Mouse (Mus musculus) stomach, embryonic 14.5 days (tissue): ENCODE measurements around the gene Pard6b. TPM values are rescaled to one million over a fixed set of nuclear protein-coding genes. Genes with fewer than 3 reads are reported as not detected.

Experiments used
- ATAC-seq: fragments of 200-750 bp; cut with Nextera tagmentation; 2 replicates; pipeline ENCODE4 v1.8.0; 2017; ENCODE audit warnings: low read depth, moderate TSS enrichment; ENCODE audit not compliant: insufficient number of reproducible peaks, insufficient read depth, low FRiP score
- H3K27ac ChIP-seq: fragments of 300-500 bp; sonication (generic); 2 replicates; pipeline ENCODE4 v1.5.1; 2014; ENCODE audit warnings: mild to moderate bottlenecking, low read length, moderate library complexity, mixed read lengths
- H3K27me3 ChIP-seq: fragments of 300-500 bp; sonication (generic); 2 replicates; pipeline ENCODE4 v1.6.1; 2014; ENCODE audit warnings: low read length, control low read depth, mixed read lengths; ENCODE audit not compliant: control insufficient read depth, insufficient read depth
- H3K36me3 ChIP-seq: fragments of 300-500 bp; sonication (generic); 2 replicates; pipeline ENCODE4 v1.6.1; 2014; ENCODE audit warnings: mild to moderate bottlenecking, control low read depth, low read length, moderate library complexity, mixed read lengths; ENCODE audit not compliant: control insufficient read depth, insufficient read depth
- H3K4me1 ChIP-seq: fragments of 300-500 bp; sonication (generic); 2 replicates; pipeline ENCODE4 v1.6.1; 2014; ENCODE audit warnings: low read length, control low read depth, mixed read lengths; ENCODE audit not compliant: control insufficient read depth, insufficient read depth
- H3K4me2 ChIP-seq: fragments of 300-500 bp; sonication (generic); replicated peaks from 2 replicates; pipeline ENCODE4 v1.6.1; 2014; ENCODE audit warnings: low read depth, low read length, control low read depth
- H3K4me3 ChIP-seq: fragments of 300-500 bp; sonication (generic); 2 replicates; pipeline ENCODE4 v1.5.1; 2014; ENCODE audit warnings: low read depth, low read length, control low read depth
- H3K9ac ChIP-seq: fragments of 300-500 bp; sonication (generic); replicated peaks from 2 replicates; pipeline ENCODE4 v1.6.1; 2014; ENCODE audit warnings: low read depth, mild to moderate bottlenecking, control low read depth, low read length, moderate library complexity, mixed read lengths
- H3K9me3 ChIP-seq: fragments of 300-500 bp; sonication (generic); 2 replicates; pipeline ENCODE4 v1.6.1; 2016; ENCODE audit warnings: low read depth, low read length, control low read depth; ENCODE audit not compliant: control insufficient read depth
- WGBS: fragments of 180-500 bp; shearing (Covaris S2); extraction: QIAGEN DNeasy Blood & Tissue Kit; methylation state at CpG from one replicate; pipeline ENCODE4 v1.1.7; 2014; 5-methylcytosine and 5-hydroxymethylcytosine counted together
- polyA plus RNA-seq: library from polyadenylated mRNA; unstranded; fragments of >200 nt; fragmentation: Nextera tagmentation; extraction: Ambion mirVana; gene quantifications from 2 replicates; pipeline ENCODE4 v1.2.1, GENCODE M21; 2014

Pard6b gene
- 12.3 and 13.2 TPM in 2 replicates for polyA plus RNA-seq

DNA sequence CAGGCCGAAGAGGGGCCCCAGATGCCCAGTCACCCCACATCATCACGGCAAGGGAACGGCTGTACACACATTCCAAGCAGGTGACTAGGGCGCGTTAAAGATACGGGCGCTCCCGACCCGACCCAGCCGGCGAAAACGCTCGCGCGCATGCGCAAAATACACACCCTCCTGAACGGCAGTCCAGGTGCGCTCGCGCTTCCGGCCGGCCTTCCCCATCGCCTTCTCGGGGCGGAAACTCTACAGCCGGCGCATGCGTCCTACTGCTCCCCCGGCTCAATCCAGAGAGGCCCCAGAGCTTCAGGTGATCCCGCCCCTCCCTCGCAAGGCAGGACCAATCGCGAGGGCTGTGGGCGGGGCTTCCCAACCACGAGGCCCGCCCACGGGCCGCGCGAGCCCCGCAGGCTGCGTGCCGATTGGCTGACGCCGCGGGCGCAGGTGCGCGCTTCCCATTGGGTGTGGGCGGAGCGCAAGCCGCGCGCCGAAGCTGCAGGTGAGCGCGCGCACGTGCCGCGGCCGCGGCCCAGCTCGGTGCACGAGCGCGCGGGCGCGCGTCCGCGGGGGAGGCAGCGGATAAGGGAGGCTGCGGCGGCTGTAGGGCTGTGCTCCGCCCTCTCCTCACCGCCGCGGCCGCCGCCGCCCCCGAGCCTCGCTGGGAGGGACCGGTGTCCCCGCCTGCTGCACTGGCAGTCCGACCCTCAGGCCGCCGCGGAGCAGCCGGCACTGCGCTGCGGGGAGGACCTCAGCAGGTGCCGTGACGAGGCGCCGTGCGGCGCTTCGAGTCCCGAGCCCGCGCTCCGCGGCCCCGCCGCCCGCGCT, at the start of gene Pard6b:
Gene Pard6b (plus strand): TSS at position 574 of the 816 bp plus-strand sequence.
- Histone ChIP-seq H3K4me3 (peak within 1 kb of the TSS; percentile 67), H3K4me1 (peaks cover 14% of the 10 kb centered on the region), H3K36me3 (no peaks in the 10 kb centered on the region), H3K4me2 (peak within 1 kb of the TSS; percentile 92), H3K9ac (peak within 1 kb of the TSS; percentile 71), H3K9me3 (no peaks in the 10 kb centered on the region), H3K27ac (peak within 1 kb of the TSS; percentile 69), H3K27me3 (no peaks in the 10 kb centered on the region)
- under 1% methylated on average over 110 of the region's 110 CpGs for WGBS
- peak; percentile 93 for ATAC-seq

DNA sequence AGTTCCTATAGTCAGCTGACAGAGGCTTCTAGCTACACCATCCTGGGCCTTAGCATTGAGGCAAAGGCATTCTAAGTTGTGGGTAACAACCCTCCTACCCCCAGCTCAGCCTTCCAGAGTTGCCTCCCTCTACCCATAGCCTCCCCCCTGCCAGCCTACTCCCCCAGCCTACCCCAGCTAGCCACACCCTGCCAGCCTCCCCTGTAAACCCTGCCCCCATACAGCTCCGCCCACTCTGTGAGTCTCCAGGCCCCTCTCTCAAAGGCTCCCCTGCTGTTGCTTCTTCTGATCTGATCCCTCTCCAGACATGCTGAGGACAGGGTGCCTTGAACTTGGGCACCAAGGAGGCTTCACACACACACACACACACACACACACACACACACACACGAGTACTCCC, 49.0 kb upstream of the Pard6b start:
- WGBS = 69% methylated on average over 2 of the region's 2 CpGs
- no peaks in the 10 kb centered on the region; the same call in 1 of the 2 replicates for H3K9me3 ChIP-seq
- H3K27ac ChIP-seq = no peak overlapping the region
- no peaks in the 10 kb centered on the region for H3K27me3 ChIP-seq
- ATAC-seq = no peak
- H3K9ac ChIP-seq = 0 out of 2 replicates have a peak overlapping the region, but pooled peaks have one; percentile 1
- no peak overlapping the region for H3K4me2 ChIP-seq
- H3K4me1 ChIP-seq = peaks cover 4% of the 10 kb centered on the region
- no peak overlapping the region for H3K4me3 ChIP-seq
- H3K36me3 ChIP-seq = no peaks in the 10 kb centered on the region

DNA sequence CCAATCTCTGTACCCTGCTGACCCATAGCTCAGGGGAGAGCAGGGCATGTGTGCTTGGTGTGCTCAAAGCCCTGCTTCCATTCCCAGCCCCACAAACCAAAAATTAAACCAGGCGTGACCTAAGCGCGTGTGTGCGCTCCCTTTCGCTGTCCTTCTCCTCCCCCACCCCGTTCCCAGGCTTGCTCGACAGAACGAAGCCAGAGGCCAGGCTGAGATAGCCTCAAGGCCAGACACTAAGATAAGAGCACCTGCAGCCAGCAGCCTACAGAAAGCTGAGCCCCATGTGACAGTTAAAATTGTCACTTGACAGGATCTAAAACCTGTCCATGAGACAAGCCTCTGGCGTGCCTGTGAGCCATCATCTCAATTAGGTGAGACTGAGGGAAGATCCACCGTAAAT, 46.9 kb upstream of the Pard6b start:
- H3K9ac ChIP-seq = no peak overlapping the region
- 58% methylated on average over 10 of the region's 10 CpGs for WGBS
- no peak overlapping the region for H3K4me3 ChIP-seq
- no peaks in the 10 kb centered on the region for H3K27me3 ChIP-seq
- H3K4me2 ChIP-seq = no peak overlapping the region
- no peaks in the 10 kb centered on the region for H3K36me3 ChIP-seq
- ATAC-seq = no peak
- H3K9me3 ChIP-seq = no peaks in the 10 kb centered on the region
- H3K27ac ChIP-seq = no peak overlapping the region
- H3K4me1 ChIP-seq = peaks cover 9% of the 10 kb centered on the region

DNA sequence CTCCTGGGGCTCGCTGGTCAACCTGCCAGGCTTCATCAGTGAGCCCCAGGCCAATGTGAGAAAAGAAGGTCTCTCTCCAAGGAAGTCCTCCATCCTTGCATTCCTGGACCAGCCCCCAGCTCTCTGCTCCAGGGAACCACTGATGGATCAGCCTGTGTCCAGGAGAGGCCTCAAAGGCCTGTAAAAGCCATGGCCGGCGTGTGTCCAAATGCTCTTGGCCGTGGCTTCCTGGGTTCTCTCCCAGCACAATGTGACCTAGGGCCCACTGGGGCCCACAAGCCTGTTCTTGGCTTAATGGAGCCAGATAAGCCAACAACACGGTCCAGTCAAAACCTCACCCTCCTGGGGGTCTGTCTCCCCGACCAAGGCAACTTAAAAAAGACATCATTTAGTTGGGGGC, 44.9 kb upstream of the Pard6b start:
- no peak overlapping the region for H3K4me2 ChIP-seq
- no peak overlapping the region for H3K9ac ChIP-seq
- no peak overlapping the region for H3K4me3 ChIP-seq
- H3K9me3 ChIP-seq = no peaks in the 10 kb centered on the region
- peaks cover 9% of the 10 kb centered on the region for H3K4me1 ChIP-seq
- ATAC-seq = no peak
- WGBS = 88% methylated on average over 6 of the region's 6 CpGs
- no peaks in the 10 kb centered on the region for H3K27me3 ChIP-seq
- H3K27ac ChIP-seq = no peak overlapping the region
- no peaks in the 10 kb centered on the region for H3K36me3 ChIP-seq

DNA sequence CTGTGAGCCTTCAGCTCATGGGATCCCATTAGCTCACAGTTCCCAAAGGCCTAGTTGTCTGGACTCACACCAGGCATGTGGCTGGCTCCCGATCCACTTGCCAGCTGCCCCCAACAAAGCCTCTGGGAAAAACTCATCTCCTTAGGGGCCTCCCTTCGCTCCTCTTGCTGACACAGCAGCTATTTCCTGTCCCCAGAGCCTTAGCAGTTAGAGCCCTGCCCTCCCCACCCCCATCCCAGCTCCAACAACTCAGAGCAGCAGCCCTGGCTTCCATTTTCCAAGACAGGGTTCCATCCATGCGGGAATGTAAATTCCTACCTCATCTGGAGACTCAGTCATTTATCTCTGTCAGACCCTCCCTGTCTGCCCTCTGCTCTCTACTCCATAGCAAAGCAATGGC, 43.7 kb upstream of the Pard6b start:
- Histone ChIP-seq H3K9ac (no peak overlapping the region), H3K27ac (peak overlapping the region; percentile 29; the same call in 1 of the 2 replicates), H3K9me3 (no peaks in the 10 kb centered on the region), H3K4me3 (no peak overlapping the region), H3K36me3 (no peaks in the 10 kb centered on the region), H3K4me1 (peaks cover 9% of the 10 kb centered on the region), H3K4me2 (no peak overlapping the region), H3K27me3 (no peaks in the 10 kb centered on the region)
- ATAC-seq = no peak; the same call in 1 of the 2 replicates
- WGBS = 19% methylated on average over 3 of the region's 3 CpGs

DNA sequence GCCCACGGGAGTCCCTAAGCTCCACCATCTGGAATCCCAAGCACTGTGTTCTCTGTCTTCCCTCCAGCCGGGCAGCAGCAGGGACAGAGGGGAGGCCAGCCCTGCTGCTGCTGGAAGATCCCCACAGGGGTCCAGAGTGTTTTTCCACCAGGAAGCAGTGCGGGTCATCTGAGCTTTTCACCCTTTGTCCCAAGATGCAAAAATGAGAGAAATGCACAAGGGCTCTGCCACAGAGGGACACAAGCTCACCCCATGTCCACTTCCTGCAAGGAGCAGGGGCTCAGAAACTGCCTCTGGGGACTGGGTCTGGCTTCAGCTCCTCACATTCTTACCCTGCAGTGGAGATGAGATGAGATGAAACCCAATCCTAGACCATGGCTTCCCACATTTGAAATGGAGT, 40.1 kb upstream of the Pard6b start:
- H3K4me3 ChIP-seq = no peak overlapping the region
- H3K27me3 ChIP-seq = no peaks in the 10 kb centered on the region
- H3K4me1 ChIP-seq = peaks cover 21% of the 10 kb centered on the region
- H3K4me2 ChIP-seq = no peak overlapping the region
- no peaks in the 10 kb centered on the region for H3K9me3 ChIP-seq
- H3K9ac ChIP-seq = no peak overlapping the region
- no peak for ATAC-seq
- no peaks in the 10 kb centered on the region for H3K36me3 ChIP-seq
- H3K27ac ChIP-seq = no peak overlapping the region
- WGBS = 63% methylated on average over 3 of the region's 3 CpGs

DNA sequence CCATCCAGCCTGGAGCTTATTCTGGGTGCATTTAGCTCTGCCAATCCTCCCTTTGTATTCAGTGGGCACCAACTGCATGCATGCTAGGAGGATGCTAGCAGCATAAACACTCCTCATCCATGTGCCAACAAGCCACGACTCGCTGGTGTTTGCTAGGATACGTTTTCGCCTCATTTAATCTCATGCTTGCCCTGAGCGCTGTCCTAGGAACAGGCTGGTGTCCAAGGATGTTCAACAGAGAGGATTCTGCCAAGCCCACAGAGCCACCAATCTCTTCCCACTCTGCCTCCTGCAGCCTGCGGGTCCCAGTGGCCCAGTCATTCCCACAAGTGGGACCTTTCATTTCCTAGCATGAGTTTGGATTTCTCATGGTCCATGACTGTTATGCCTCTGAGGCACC, 38.8 kb upstream of the Pard6b start:
- H3K9ac ChIP-seq = no peak overlapping the region
- no peaks in the 10 kb centered on the region for H3K36me3 ChIP-seq
- H3K4me2 ChIP-seq = no peak overlapping the region
- ATAC-seq = no peak
- no peak overlapping the region for H3K27ac ChIP-seq
- H3K4me3 ChIP-seq = no peak overlapping the region
- peaks cover 27% of the 10 kb centered on the region for H3K4me1 ChIP-seq
- H3K9me3 ChIP-seq = no peaks in the 10 kb centered on the region
- no peaks in the 10 kb centered on the region for H3K27me3 ChIP-seq
- WGBS = 81% methylated on average over 6 of the region's 6 CpGs

DNA sequence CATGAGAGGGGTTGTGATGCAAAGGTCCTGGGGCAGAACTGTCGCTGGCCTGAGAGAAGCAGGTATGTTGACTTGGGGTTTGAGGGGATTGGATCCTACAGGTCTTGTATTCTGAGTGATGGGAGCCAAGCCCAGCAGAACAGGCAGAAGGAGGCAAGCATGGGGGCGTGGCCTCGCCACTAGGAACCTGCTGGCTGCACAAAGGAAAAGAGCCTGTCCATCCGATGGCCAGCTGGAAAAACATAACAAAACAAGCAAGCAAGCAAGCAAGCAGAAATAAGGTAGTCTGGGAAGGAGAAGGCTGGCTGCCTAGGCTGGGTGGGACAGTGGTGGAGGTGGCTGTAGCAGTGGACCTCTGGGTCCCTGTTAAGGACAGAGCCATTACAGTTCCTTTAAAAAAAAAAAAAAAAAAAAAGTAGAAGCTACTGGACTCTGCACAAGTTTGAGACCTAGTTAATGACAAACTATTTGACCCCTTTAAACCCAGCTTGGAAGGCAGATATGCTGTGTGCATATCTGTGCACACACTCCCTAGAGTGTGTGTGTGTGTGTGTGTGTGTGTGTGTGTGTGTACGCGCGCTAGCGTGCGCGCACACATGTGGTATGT, 36.0 kb upstream of the Pard6b start:
- H3K9me3 ChIP-seq = no peaks in the 10 kb centered on the region
- 78% methylated on average over 10 of the region's 10 CpGs for WGBS
- peaks cover 38% of the 10 kb centered on the region for H3K4me1 ChIP-seq
- H3K9ac ChIP-seq = no peak overlapping the region
- H3K36me3 ChIP-seq = no peaks in the 10 kb centered on the region
- no peaks in the 10 kb centered on the region for H3K27me3 ChIP-seq
- no peak for ATAC-seq
- H3K4me3 ChIP-seq = no peak overlapping the region
- H3K4me2 ChIP-seq = no peak overlapping the region
- H3K27ac ChIP-seq = peak overlapping the region; percentile 89; the same call in 1 of the 2 replicates
